Mouse (Mus musculus): ENCODE results near the gene Aspscr1. TPM values are rescaled to one million over a fixed set of nuclear protein-coding genes. Genes with fewer than 3 reads are reported as not detected.
A peak's percentile ranks its signal among the peaks of the same experiment; 100 is the strongest.

Aspscr1 gene
- polyA plus RNA-seq, 1 experiment from 2014 or later = 90.4 TPM

DNA sequence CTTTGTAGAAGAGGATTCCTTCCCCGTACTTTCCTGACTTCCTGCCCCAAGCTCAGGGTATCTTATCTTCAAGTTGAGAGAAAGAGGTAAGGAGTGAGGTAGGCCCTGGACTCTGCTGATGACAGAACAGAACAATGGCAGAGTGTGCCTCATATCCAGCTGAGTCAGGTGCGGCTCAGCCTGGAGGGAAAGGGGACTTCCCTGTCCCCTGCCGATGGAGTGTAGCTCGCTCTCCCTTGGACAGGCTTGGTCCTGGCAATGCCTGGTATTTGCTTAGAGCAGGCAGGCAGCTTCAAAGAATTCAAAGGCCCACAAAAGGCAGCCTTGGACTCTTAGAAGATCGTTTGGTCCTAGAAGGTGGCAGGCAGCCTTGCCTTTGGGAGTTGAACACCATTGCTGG is 33.3 kb downstream of the Aspscr1 start:
- H3K4me3 ChIP-seq = no peak overlapping the region
- no peaks in the 10 kb centered on the region for H3K9me3 ChIP-seq (replicated peaks)
- no peak overlapping the region for H3K4me2 ChIP-seq
- H3K36me3 ChIP-seq = peaks cover 8% of the 10 kb centered on the region
- H3K4me1 ChIP-seq (replicated peaks) = peaks cover 41% of the 10 kb centered on the region
- ATAC-seq (replicated peaks; ENCODE audit: insufficient number of reproducible peaks, insufficient read depth, low FRiP score, low read depth) = no peak
- H3K9ac ChIP-seq = no peak overlapping the region
- no peak overlapping the region for H3K27ac ChIP-seq
- no peaks in the 10 kb centered on the region for H3K27me3 ChIP-seq
- WGBS = 56% methylated on average over 5 of the region's 5 CpGs

DNA sequence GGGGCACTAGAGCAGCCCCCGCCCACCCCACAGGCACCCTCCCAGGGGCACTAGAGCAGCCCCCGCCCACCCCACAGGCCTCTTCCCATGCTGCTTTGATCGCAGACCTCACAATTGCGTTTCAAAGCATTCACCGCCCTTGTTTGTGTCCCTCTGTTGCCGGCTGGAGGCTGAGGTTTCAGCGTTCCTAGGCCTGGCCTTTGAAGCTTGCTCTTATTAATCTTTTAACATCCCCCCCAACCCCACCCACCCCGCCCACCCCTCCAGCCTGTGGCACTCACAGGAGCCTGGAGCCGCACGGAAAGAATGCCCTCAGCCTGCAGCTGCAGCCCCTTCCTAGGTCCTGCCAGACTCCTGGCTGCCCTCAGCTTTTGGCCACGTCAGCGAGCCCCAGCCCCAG is 34.5 kb downstream of the Aspscr1 start:
- Histone ChIP-seq H3K36me3 (peaks cover 7% of the 10 kb centered on the region), H3K4me3 (no peak overlapping the region), H3K9ac (no peak overlapping the region), H3K27me3 (no peaks in the 10 kb centered on the region), H3K27ac (no peak overlapping the region), H3K4me1 (replicated peaks) (peaks cover 41% of the 10 kb centered on the region), H3K4me2 (no peak overlapping the region), H3K9me3 (replicated peaks) (no peaks in the 10 kb centered on the region)
- no peak for ATAC-seq (replicated peaks; ENCODE audit: insufficient number of reproducible peaks, insufficient read depth, low FRiP score, low read depth)
- 26% methylated on average over 12 of the region's 12 CpGs for WGBS

- peak overlapping the region; percentile 27; the same call in 1 of the 2 replicates for H3K27ac ChIP-seq
- ATAC-seq (replicated peaks; ENCODE audit: insufficient number of reproducible peaks, insufficient read depth, low FRiP score, low read depth) = no peak
- no peak overlapping the region for H3K9ac ChIP-seq
- no peak overlapping the region for H3K4me3 ChIP-seq
- peaks cover 47% of the 10 kb centered on the region for H3K4me1 ChIP-seq (replicated peaks)
- H3K4me2 ChIP-seq = no peak overlapping the region
- WGBS = 45% methylated on average over 5 of the region's 5 CpGs
- no peaks in the 10 kb centered on the region for H3K9me3 ChIP-seq (replicated peaks)
- H3K36me3 ChIP-seq = peaks cover 3% of the 10 kb centered on the region; the same call in 1 of the 2 replicates
- H3K27me3 ChIP-seq = no peaks in the 10 kb centered on the region
Observed at GRCm38 (mm10) chr11:120707969-120708368, 35.2 kb downstream of the Aspscr1 start.

DNA sequence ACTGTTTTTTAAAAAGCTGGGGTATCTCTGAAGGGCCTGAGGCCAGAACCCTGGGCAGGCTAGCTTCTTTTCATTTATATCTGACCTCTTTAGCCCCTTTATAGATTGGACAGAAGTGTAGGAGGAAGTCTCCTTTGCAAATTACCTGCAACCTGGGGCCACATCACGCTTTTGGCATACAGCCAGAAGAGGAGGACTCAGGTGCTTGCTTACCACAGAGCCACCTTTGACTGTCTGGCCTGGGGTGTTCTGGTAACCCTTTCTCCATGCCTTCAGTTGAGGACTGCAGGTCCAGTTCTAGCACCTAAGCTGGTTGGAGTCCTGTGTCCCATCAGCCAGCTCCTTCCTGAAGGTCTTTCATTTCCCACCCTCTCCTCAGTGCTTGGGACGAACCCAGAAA is 36.8 kb downstream of the Aspscr1 start:
- Histone ChIP-seq H3K4me3 (no peak overlapping the region), H3K27me3 (no peaks in the 10 kb centered on the region), H3K9ac (no peak overlapping the region), H3K36me3 (peaks cover 3% of the 10 kb centered on the region; the same call in 1 of the 2 replicates), H3K4me2 (no peak overlapping the region), H3K4me1 (replicated peaks) (peaks cover 40% of the 10 kb centered on the region), H3K9me3 (replicated peaks) (no peaks in the 10 kb centered on the region), H3K27ac (no peak overlapping the region)
- 75% methylated on average over 2 of the region's 2 CpGs for WGBS
- no peak for ATAC-seq (replicated peaks; ENCODE audit: insufficient number of reproducible peaks, insufficient read depth, low FRiP score, low read depth)

DNA sequence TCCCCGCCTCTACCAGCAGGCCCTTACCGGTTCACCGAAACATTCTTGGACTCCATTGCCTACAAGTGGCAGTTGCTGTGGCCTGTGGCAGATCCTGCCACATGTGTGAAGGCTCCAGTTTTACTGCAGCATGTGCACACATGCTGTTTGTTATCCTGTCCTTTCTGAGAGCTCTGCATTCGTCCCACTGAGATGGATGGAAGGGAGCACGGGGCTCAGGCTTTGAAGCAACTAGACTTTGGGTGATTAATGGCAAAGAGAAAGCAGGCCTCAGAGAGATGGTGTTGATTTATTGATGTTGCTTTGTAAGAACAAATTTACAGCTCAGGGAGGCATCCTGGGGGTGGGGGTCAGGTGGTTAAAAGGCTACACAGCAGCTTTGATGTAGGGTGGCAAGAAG is 37.9 kb downstream of the Aspscr1 start:
- Histone ChIP-seq H3K4me3 (no peak overlapping the region), H3K27ac (no peak overlapping the region), H3K4me1 (replicated peaks) (peaks cover 35% of the 10 kb centered on the region), H3K9me3 (replicated peaks) (no peaks in the 10 kb centered on the region), H3K4me2 (no peak overlapping the region), H3K36me3 (peaks cover 3% of the 10 kb centered on the region; the same call in 1 of the 2 replicates), H3K9ac (no peak overlapping the region), H3K27me3 (no peaks in the 10 kb centered on the region)
- ATAC-seq (replicated peaks; ENCODE audit: insufficient number of reproducible peaks, insufficient read depth, low FRiP score, low read depth) = no peak
- WGBS = 81% methylated on average over 5 of the region's 5 CpGs

- no peak for ATAC-seq (replicated peaks; ENCODE audit: insufficient number of reproducible peaks, insufficient read depth, low FRiP score, low read depth)
- Histone ChIP-seq H3K9me3 (replicated peaks) (no peaks in the 10 kb centered on the region), H3K9ac (no peak overlapping the region), H3K36me3 (peaks cover 3% of the 10 kb centered on the region; the same call in 1 of the 2 replicates), H3K4me1 (replicated peaks) (peaks cover 28% of the 10 kb centered on the region), H3K27me3 (no peaks in the 10 kb centered on the region), H3K27ac (no peak overlapping the region), H3K4me2 (peak overlapping the region; percentile 98), H3K4me3 (0 out of 2 replicates have a peak overlapping the region, but pooled peaks have one; percentile 72)
- WGBS = 58% methylated on average over 8 of the region's 8 CpGs
Observed at GRCm38 (mm10) chr11:120711980-120712604, 39.3 kb downstream of the Aspscr1 start.

DNA sequence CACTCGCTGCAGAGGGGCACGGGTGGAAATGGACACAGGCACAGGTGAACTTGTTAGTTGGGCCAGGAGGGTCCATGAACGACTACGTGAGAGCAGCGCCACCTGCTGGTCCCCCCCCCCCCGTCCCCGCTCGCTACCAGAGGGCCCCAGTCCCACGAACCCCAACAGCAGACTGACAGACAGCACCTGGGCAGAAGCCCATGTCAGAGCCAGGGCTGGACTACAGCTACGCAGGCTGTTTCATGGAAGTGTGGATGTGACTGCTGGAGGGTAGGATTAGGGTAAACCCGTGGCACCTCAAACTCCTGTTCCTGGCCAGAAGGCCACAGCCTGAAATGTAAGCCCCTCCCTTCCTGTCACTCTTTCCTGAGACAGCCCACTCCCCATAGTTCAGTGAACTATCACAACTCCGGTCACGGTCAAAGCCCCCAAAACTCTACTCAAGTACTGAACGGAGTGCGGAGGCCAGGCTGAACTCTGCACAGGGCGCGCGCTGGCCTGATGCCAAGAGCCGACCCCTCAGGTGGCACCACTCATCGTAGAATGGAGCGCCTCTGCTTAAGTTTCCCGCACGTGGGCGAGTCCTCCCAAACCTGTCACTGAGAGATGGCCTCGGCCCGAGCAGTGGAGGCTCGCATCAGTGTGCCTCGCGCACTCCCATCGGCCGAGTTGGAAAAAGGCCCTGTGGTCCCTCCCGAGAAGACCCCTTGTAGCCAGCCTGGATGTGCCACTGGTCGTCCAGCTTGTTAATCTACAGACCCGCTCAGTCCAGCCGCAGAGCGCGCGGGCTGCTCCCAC is 40.2 kb downstream of the Aspscr1 start:
- no peaks in the 10 kb centered on the region for H3K9me3 ChIP-seq (replicated peaks)

DNA sequence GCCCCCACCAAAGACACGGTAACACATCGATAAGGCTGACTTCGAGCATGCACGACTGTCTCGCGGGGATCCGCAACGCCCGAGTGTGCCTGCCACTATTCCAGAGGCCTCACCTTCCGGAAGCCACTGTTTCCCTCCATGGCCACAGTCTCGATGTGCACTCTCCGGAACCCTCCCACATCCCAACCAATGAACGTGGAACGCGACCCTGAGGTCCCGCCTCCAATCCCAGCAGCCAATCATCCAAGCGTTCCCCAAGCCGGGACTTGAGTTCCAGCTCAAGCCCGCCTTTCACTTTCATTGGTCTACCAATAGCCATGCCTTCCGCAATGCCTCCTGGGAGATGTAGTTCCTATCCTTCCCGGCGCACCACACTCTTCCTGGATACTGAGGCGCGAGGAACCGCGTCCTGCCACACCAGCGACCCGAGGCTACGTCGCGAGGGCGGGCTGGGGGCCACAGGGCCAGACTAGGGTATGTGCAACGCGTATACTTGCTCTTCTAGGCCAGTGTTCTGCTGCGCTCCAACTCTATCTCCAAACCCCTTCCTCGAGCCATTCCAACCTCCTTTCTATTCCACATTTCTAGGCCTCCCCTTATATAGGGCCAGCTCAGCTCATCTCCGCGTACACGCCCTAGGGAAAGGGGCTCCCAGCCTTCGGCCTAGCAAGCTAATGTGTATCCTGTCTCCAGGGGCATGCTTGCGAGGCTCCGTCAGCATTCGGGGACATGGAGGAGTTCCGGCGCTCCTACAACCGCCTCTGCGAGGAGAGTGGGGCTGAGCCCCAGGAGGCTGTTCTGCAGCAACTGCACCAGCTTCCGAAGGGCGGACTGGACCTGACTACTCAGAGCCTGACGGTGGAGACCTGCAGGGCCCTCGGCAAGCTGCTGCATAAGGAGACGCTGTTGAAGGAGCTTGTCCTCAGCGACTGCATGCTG is 41.1 kb downstream of the Aspscr1 start, which contains the start of the genes Cenpx and Lrrc45:
Cenpx (minus strand) TSS at position 159 of the 939 bp plus-strand sequence.
Lrrc45 (plus strand) TSS at position 346 of the 939 bp plus-strand sequence.
- H3K9me3 ChIP-seq (replicated peaks) = no peaks in the 10 kb centered on the region
- peak within 1 kb of the TSS; percentile 72 for H3K4me3 ChIP-seq
- WGBS = 3% methylated on average over 53 of the region's 53 CpGs
- no peaks in the 10 kb centered on the region for H3K27me3 ChIP-seq
- peak; percentile 96 for ATAC-seq (replicated peaks; ENCODE audit: insufficient number of reproducible peaks, insufficient read depth, low FRiP score, low read depth)
- H3K9ac ChIP-seq = peak within 1 kb of the TSS; percentile 72
- H3K36me3 ChIP-seq = peaks cover 11% of the 10 kb centered on the region; the same call in 1 of the 2 replicates
- H3K4me1 ChIP-seq (replicated peaks) = peaks cover 22% of the 10 kb centered on the region
- peak within 1 kb of the TSS; percentile 85 for H3K27ac ChIP-seq
- peak within 1 kb of the TSS; percentile 98 for H3K4me2 ChIP-seq

More for the DNA sequence above, 40.2 kb downstream of the Aspscr1 start:
- Histone ChIP-seq H3K27me3 (no peaks in the 10 kb centered on the region), H3K27ac (peak overlapping the region; percentile 85), H3K9ac (peak overlapping the region; percentile 72), H3K4me1 (replicated peaks) (peaks cover 22% of the 10 kb centered on the region), H3K4me3 (peak overlapping the region; percentile 72), H3K4me2 (peak overlapping the region; percentile 98), H3K36me3 (peaks cover 3% of the 10 kb centered on the region; the same call in 1 of the 2 replicates)
- under 1% methylated on average over 38 of the region's 38 CpGs for WGBS
- ATAC-seq (replicated peaks; ENCODE audit: insufficient number of reproducible peaks, insufficient read depth, low FRiP score, low read depth) = peak; percentile 25

DNA sequence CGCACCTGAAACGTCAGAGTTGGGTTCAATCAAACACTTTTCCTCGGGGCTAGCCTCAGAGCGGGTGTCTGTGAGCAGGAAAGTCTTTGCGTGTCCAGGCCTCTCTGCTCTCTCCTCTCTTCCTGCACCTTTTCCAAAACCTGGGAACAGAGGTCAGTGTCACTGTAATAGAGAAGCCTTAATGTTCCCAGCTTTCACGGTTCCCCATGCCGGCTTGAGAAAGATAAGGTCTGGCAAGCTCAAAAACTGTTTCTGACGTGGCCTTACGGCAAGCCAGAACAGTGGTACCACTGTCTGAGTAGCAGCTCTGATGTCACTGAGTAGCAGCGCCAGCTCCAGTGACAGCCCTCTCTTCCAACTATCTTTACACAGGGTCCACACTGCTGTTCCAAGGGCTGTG is 41.8 kb downstream of the Aspscr1 start:
- Histone ChIP-seq H3K4me2 (peak overlapping the region; percentile 98), H3K9ac (peak overlapping the region; percentile 65), H3K4me1 (replicated peaks) (peaks cover 22% of the 10 kb centered on the region), H3K36me3 (peaks cover 18% of the 10 kb centered on the region; the same call in 1 of the 2 replicates), H3K27me3 (0 out of 2 replicates have a peak, but pooled peaks cover under 1% of the 10 kb centered on the region), H3K4me3 (peak overlapping the region; percentile 72), H3K9me3 (replicated peaks) (no peaks in the 10 kb centered on the region), H3K27ac (0 out of 2 replicates have a peak overlapping the region, but pooled peaks have one; percentile 43)
- 43% methylated on average over 10 of the region's 10 CpGs for WGBS
- no peak for ATAC-seq (replicated peaks; ENCODE audit: insufficient number of reproducible peaks, insufficient read depth, low FRiP score, low read depth)

GRCm38 (mm10) chr11:120715131-120715530 is 42.4 kb downstream of the Aspscr1 start:
- 84% methylated on average over 9 of the region's 9 CpGs for WGBS
- peaks cover 22% of the 10 kb centered on the region for H3K4me1 ChIP-seq (replicated peaks)
- 0 out of 2 replicates have a peak overlapping the region, but pooled peaks have one; percentile 22 for H3K9ac ChIP-seq
- 0 out of 2 replicates have a peak overlapping the region, but pooled peaks have one; percentile 72 for H3K4me3 ChIP-seq
- no peak overlapping the region for H3K4me2 ChIP-seq
- peaks cover 24% of the 10 kb centered on the region; the same call in 1 of the 2 replicates for H3K36me3 ChIP-seq
- H3K27me3 ChIP-seq = 0 out of 2 replicates have a peak, but pooled peaks cover 6% of the 10 kb centered on the region
- H3K9me3 ChIP-seq (replicated peaks) = no peaks in the 10 kb centered on the region
- no peak overlapping the region for H3K27ac ChIP-seq
- no peak for ATAC-seq (replicated peaks; ENCODE audit: insufficient number of reproducible peaks, insufficient read depth, low FRiP score, low read depth)
